Mouse (Mus musculus) heart, adult 8-10 months (tissue): Measurements from ENCODE around the gene Slc35c2. TPM values are rescaled to one million over a fixed set of nuclear protein-coding genes. Genes with fewer than 3 reads are reported as not detected.

Experiments
- DNase-seq: peaks from one replicate; pipeline ENCODE4 v3.0.0; 2022; ENCODE audit warnings: low spot score
- total RNA-seq, 4 experiments: library from RNA; stranded (reverse); gene quantifications; 2 replicates each; pipeline ENCODE4 v1.2.4; 2022

Gene Slc35c2
- total RNA-seq, 4 experiments from 2014 or later: 17.9 to 22.1 (median 19.5) TPM

- peak; percentile 29 for DNase-seq
Observed at GRCm38 (mm10) chr2:165275824-165276223, 11.8 kb downstream of the Slc35c2 start.

GRCm38 (mm10) chr2:165275124-165275640, 12.5 kb downstream of the Slc35c2 start:
- DNase-seq: no peak

- no peak for DNase-seq
Observed at GRCm38 (mm10) chr2:165273589-165273988, 14.1 kb downstream of the Slc35c2 start.

- DNase-seq: no peak
Observed at GRCm38 (mm10) chr2:165271326-165271725, 16.3 kb downstream of the Slc35c2 start.

GRCm38 (mm10) chr2:165270858-165271257, 16.8 kb downstream of the Slc35c2 start:
- no peak for DNase-seq

GRCm38 (mm10) chr2:165266739-165267138, 20.9 kb downstream of the Slc35c2 start:
- no peak for DNase-seq

- DNase-seq: no peak
Observed at GRCm38 (mm10) chr2:165263861-165264260, 23.8 kb downstream of the Slc35c2 start.

GRCm38 (mm10) chr2:165262274-165262990, 25.2 kb downstream of the Slc35c2 start:
- DNase-seq: no peak

GRCm38 (mm10) chr2:165259859-165260258, 27.8 kb downstream of the Slc35c2 start:
- DNase-seq: no peak

GRCm38 (mm10) chr2:165258321-165258720, 29.3 kb downstream of the Slc35c2 start:
- no peak for DNase-seq

GRCm38 (mm10) chr2:165257151-165257834, 30.4 kb downstream of the Slc35c2 start:
- DNase-seq: no peak

- no peak for DNase-seq
Observed at GRCm38 (mm10) chr2:165256213-165256612, 31.5 kb downstream of the Slc35c2 start.

GRCm38 (mm10) chr2:165253867-165254266, 33.8 kb downstream of the Slc35c2 start:
- no peak for DNase-seq

GRCm38 (mm10) chr2:165253269-165253668, 34.4 kb downstream of the Slc35c2 start:
- no peak for DNase-seq

- DNase-seq: no peak
Observed at GRCm38 (mm10) chr2:165252801-165253200, 34.9 kb downstream of the Slc35c2 start.

- no peak for DNase-seq
Observed at GRCm38 (mm10) chr2:165252381-165252780, 35.3 kb downstream of the Slc35c2 start.

GRCm38 (mm10) chr2:165250903-165251302, 36.8 kb downstream of the Slc35c2 start:
- no peak for DNase-seq

- no peak for DNase-seq
Observed at GRCm38 (mm10) chr2:165248967-165249366, 38.7 kb downstream of the Slc35c2 start.

- no peak for DNase-seq
Observed at GRCm38 (mm10) chr2:165246349-165246748, 41.3 kb downstream of the Slc35c2 start.

GRCm38 (mm10) chr2:165243122-165243720, 44.4 kb downstream of the Slc35c2 start:
- DNase-seq: no peak

- DNase-seq: no peak
Observed at GRCm38 (mm10) chr2:165242575-165242974, 45.1 kb downstream of the Slc35c2 start.

GRCm38 (mm10) chr2:165241786-165242185, 45.9 kb downstream of the Slc35c2 start:
- no peak for DNase-seq
